In genomic region chr6:83475431-83475830, GRCm38 (mm10) we compare ENCODE assay signal across 17 mouse cellular contexts.
"Had no signal": no experiment of that assay in that cellular context is flagged by ENCODE, and none has a peak within 500 bp of the region (broad histone marks: within the 10 kb centered on the region; RNA-seq: fewer than 3 reads in every experiment).

No protein-coding gene starts in this region.

- ATAC-seq: liver, embryonic 12.5 days had no signal

- H3K9me3 ChIP-seq: limb, embryonic 12.5 days; limb, embryonic 15.5 days; liver, embryonic 12.5 days; liver, embryonic 15.5 days; midbrain, embryonic 12.5 days had no signal

- H3K9ac ChIP-seq: limb, embryonic 12.5 days; limb, embryonic 15.5 days; liver, embryonic 12.5 days; liver, embryonic 15.5 days; midbrain, embryonic 12.5 days had no signal

- H3K4me1 ChIP-seq: limb, embryonic 12.5 days; limb, embryonic 15.5 days; liver, embryonic 12.5 days; liver, embryonic 15.5 days; midbrain, embryonic 12.5 days had no signal

- H3K27me3 ChIP-seq: limb, embryonic 12.5 days; limb, embryonic 15.5 days; midbrain, embryonic 12.5 days had no signal

- H3K4me3 ChIP-seq: limb, embryonic 12.5 days; limb, embryonic 15.5 days; liver, embryonic 12.5 days; liver, embryonic 15.5 days; midbrain, embryonic 12.5 days had no signal

- H3K27ac ChIP-seq: limb, embryonic 12.5 days; limb, embryonic 15.5 days; liver, embryonic 12.5 days; liver, embryonic 15.5 days; midbrain, embryonic 12.5 days; stomach, postnatal 0 days had no signal

- DNase-seq: kidney, adult 9 months; kidney, postnatal 14 days; kidney, postnatal 4 days; left cerebral cortex, postnatal 4 days; lung, adult 2 months; lung, postnatal 14 days; lung, postnatal 4 days; right cerebral cortex, postnatal 4 days; thymus, adult 2 months; thymus, postnatal 14 days; thymus, postnatal 4 days had no signal

- H3K4me2 ChIP-seq: limb, embryonic 12.5 days; limb, embryonic 15.5 days; liver, embryonic 12.5 days; liver, embryonic 15.5 days; midbrain, embryonic 12.5 days had no signal
